Mouse (Mus musculus): ENCODE data around the gene Ado.

DNA sequence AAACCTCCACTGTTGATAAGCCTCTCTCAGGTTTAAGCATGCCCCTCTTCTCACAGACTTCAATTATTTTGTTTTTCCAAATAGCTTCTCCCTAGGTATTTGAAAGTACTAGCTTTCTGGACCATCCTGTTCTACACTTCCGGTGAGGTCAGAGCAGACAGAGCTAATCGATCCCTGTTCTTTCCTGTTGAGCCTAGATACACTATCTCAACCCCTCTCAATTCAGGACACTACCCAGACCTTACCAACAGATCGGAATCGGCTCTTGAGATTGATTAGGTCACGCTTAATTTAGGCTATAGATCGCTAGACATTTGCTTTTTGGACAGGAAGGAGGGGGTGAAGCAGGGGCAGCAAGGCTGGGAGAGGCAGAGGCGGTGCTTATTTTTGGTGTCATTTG is 35.9 kb downstream of the Ado start:
- TF ChIP-seq CTCF (IDR thresholded peaks at IDR 0.05; ENCODE audit: borderline replicate concordance, extremely low read depth, insufficient read depth, insufficient read length) (no peak), POLR2A (IDR thresholded peaks at IDR 0.05; ENCODE audit: borderline replicate concordance, extremely low read depth, insufficient read depth, insufficient read length, poor library complexity, severe bottlenecking) (no peak)

Measured in brain, embryonic 14.5 days (tissue).